Mouse (Mus musculus) midbrain, postnatal 0 days (tissue): ENCODE measurements around the gene Ssh2. TPM values are rescaled to one million over a fixed set of nuclear protein-coding genes. Genes with fewer than 3 reads are reported as not detected.

ENCODE experiments used
- ATAC-seq: fragments of 200-750 bp; cut with Nextera tagmentation; 2 replicates; pipeline ENCODE4 v1.8.0; 2017; ENCODE audit warnings: moderate number of reproducible peaks, mild to moderate bottlenecking, moderate TSS enrichment, moderate library complexity; ENCODE audit not compliant: low FRiP score
- DNase-seq: peaks from one replicate; pipeline ENCODE4 v3.0.0-alpha.2; 2015; ENCODE audit warnings: low spot score
- H3K27ac ChIP-seq: fragments of 300-500 bp; sonication (generic); 2 replicates; pipeline ENCODE4 v1.5.1; 2014; ENCODE audit warnings: low read depth, mild to moderate bottlenecking, low read length, mixed read lengths
- H3K27me3 ChIP-seq: fragments of 300-500 bp; sonication (generic); 2 replicates; pipeline ENCODE4 v1.6.1; 2014; ENCODE audit warnings: low read length, control low read depth, mixed read lengths; ENCODE audit not compliant: insufficient read depth
- H3K36me3 ChIP-seq: fragments of 300-500 bp; sonication (generic); 2 replicates; pipeline ENCODE4 v1.6.1; 2014; ENCODE audit warnings: low read length, control low read depth, mixed read lengths; ENCODE audit not compliant: insufficient read depth
- H3K4me1 ChIP-seq: fragments of 300-500 bp; sonication (generic); 2 replicates; pipeline ENCODE4 v1.6.1; 2014; ENCODE audit warnings: mild to moderate bottlenecking, control low read depth, antibody characterized with exemption, low read length, mixed read lengths; ENCODE audit not compliant: insufficient read depth
- H3K4me2 ChIP-seq: fragments of 300-500 bp; sonication (generic); 2 replicates; pipeline ENCODE4 v1.6.1; 2014; ENCODE audit warnings: low read depth, mild to moderate bottlenecking, low read length, mixed read lengths; ENCODE audit not compliant: poor library complexity, severe bottlenecking
- H3K4me3 ChIP-seq: fragments of 300-500 bp; sonication (generic); 2 replicates; pipeline ENCODE4 v1.5.1; 2014; ENCODE audit warnings: low read depth, mild to moderate bottlenecking, low read length, moderate library complexity
- H3K9ac ChIP-seq: fragments of 300-500 bp; sonication (generic); replicated peaks from 2 replicates; pipeline ENCODE4 v1.6.1; 2014; ENCODE audit warnings: mild to moderate bottlenecking, low read length, moderate library complexity, mixed read lengths; ENCODE audit not compliant: poor library complexity, severe bottlenecking
- H3K9me3 ChIP-seq: fragments of 300-500 bp; sonication (generic); 2 replicates; pipeline ENCODE4 v1.6.1; 2016; ENCODE audit warnings: low read length, control low read depth
- CTCF ChIP-seq: IDR thresholded peaks from 2 replicates; pipeline ENCODE4 v1.5.1; 2016; ENCODE audit warnings: antibody characterized with exemption, mild to moderate bottlenecking
- WGBS: fragments of 180-500 bp; shearing (Covaris S2); extraction: QIAGEN DNeasy Blood & Tissue Kit; methylation state at CpG from one replicate; pipeline ENCODE4 v1.1.7; 2014; 5-methylcytosine and 5-hydroxymethylcytosine counted together
- polyA plus RNA-seq: library from polyadenylated mRNA; unstranded; fragments of >200 nt; fragmentation: Nextera tagmentation; extraction: Ambion mirVana; gene quantifications from 2 replicates; pipeline ENCODE4 v1.2.1, GENCODE M21; 2015
- total RNA-seq: library from RNA; depleted of rRNA; stranded (reverse); fragments of >200 nt; gene quantifications from 2 replicates; pipeline ENCODE4 v1.2.3, GENCODE M21; 2014

The Ssh2 gene
- total and polyA plus RNA-seq, 2 experiments from 2014 or later, result 14.5 to 43.2 TPM

- ATAC-seq, result no peak
- no peak for TF ChIP-seq CTCF
- no peak overlapping the region for H3K27ac ChIP-seq
Observed at GRCm38 (mm10) chr11:77411284-77411683, 195.2 kb downstream of the Ssh2 start.

GRCm38 (mm10) chr11:77414141-77414839 is 198.2 kb downstream of the Ssh2 start:
- ATAC-seq (no peak), DNase-seq (no peak)
- Histone ChIP-seq H3K4me1 (no peaks in the 10 kb centered on the region), H3K9me3 (no peaks in the 10 kb centered on the region), H3K27ac (no peak overlapping the region), H3K36me3 (no peaks in the 10 kb centered on the region), H3K4me3 (no peak overlapping the region), H3K4me2 (no peak overlapping the region), H3K9ac (no peak overlapping the region), H3K27me3 (no peaks in the 10 kb centered on the region)
- 84% methylated on average over 2 of the region's 2 CpGs for WGBS
- TF ChIP-seq CTCF, result no peak

More at GRCm38 (mm10) chr11:77411284-77411683, 195.2 kb downstream of the Ssh2 start:
- no peak for DNase-seq
- no peaks in the 10 kb centered on the region for H3K9me3 ChIP-seq
- no peaks in the 10 kb centered on the region for H3K4me1 ChIP-seq
- H3K4me2 ChIP-seq, result no peak overlapping the region
- H3K4me3 ChIP-seq, result no peak overlapping the region
- H3K27me3 ChIP-seq, result no peaks in the 10 kb centered on the region
- no peaks in the 10 kb centered on the region for H3K36me3 ChIP-seq
- no peak overlapping the region for H3K9ac ChIP-seq

GRCm38 (mm10) chr11:77416212-77417000 is 200.3 kb downstream of the Ssh2 start:
- H3K27ac ChIP-seq, result no peak overlapping the region
- H3K4me3 ChIP-seq, result no peak overlapping the region
- no peak for TF ChIP-seq CTCF
- WGBS, result 84% methylated on average over 4 of the region's 4 CpGs
- H3K9me3 ChIP-seq, result no peaks in the 10 kb centered on the region
- H3K4me2 ChIP-seq, result no peak overlapping the region
- no peak for DNase-seq
- H3K9ac ChIP-seq, result no peak overlapping the region
- peaks cover 4% of the 10 kb centered on the region; the same call in 1 of the 2 replicates for H3K36me3 ChIP-seq
- H3K4me1 ChIP-seq, result no peaks in the 10 kb centered on the region
- H3K27me3 ChIP-seq, result no peaks in the 10 kb centered on the region
- ATAC-seq, result no peak

- DNase-seq (no peak), ATAC-seq (no peak)
- Histone ChIP-seq H3K4me1 (no peaks in the 10 kb centered on the region), H3K36me3 (peaks cover 4% of the 10 kb centered on the region; the same call in 1 of the 2 replicates), H3K9ac (no peak overlapping the region), H3K27ac (no peak overlapping the region), H3K9me3 (no peaks in the 10 kb centered on the region), H3K4me2 (no peak overlapping the region), H3K27me3 (no peaks in the 10 kb centered on the region), H3K4me3 (no peak overlapping the region)
- no peak for TF ChIP-seq CTCF
- 95% methylated on average over 4 of the region's 4 CpGs for WGBS
Observed at GRCm38 (mm10) chr11:77418021-77418420, 201.9 kb downstream of the Ssh2 start.

GRCm38 (mm10) chr11:77423175-77423859 is 207.2 kb downstream of the Ssh2 start:
- Histone ChIP-seq H3K9ac (no peak overlapping the region), H3K27ac (no peak overlapping the region), H3K4me2 (no peak overlapping the region), H3K4me3 (no peak overlapping the region), H3K36me3 (peaks cover 13% of the 10 kb centered on the region), H3K4me1 (no peaks in the 10 kb centered on the region), H3K27me3 (no peaks in the 10 kb centered on the region), H3K9me3 (no peaks in the 10 kb centered on the region)
- TF ChIP-seq CTCF, result no peak
- no peak for DNase-seq
- 81% methylated on average over 4 of the region's 4 CpGs for whole genome bisulfite sequencing
- no peak for ATAC-seq

- TF ChIP-seq CTCF, result no peak
- H3K36me3 ChIP-seq, result peaks cover 10% of the 10 kb centered on the region
- ATAC-seq (no peak), DNase-seq (no peak)
- no peak overlapping the region for H3K4me2 ChIP-seq
- H3K9me3 ChIP-seq, result no peaks in the 10 kb centered on the region
- H3K27ac ChIP-seq, result no peak overlapping the region
- no peaks in the 10 kb centered on the region for H3K4me1 ChIP-seq
- H3K27me3 ChIP-seq, result no peaks in the 10 kb centered on the region
- no peak overlapping the region for H3K9ac ChIP-seq
- WGBS, result 90% methylated on average over 1 of the region's 1 CpGs
- H3K4me3 ChIP-seq, result no peak overlapping the region
Observed at GRCm38 (mm10) chr11:77428446-77428845, 212.4 kb downstream of the Ssh2 start.
